Mouse (Mus musculus) left cerebral cortex, postnatal 14 days (tissue): Measurements from ENCODE around the gene Atf4. TPM values are rescaled to one million over a fixed set of nuclear protein-coding genes. Genes with fewer than 3 reads are reported as not detected.
A peak's percentile ranks its signal among the peaks of the same experiment; 100 is the strongest.

Experiments used
- DNase-seq, 2 experiments: peaks; one replicate each; pipeline ENCODE4 v3.0.0; 2021 to 2022; ENCODE audit warnings: low spot score in 2 of 2, mixed read lengths in 1 of 2
- intact Hi-C: fragments of 180-260 bp; cut with DNase I; formaldehyde crosslinking; loops from one replicate; pipeline ENCODE4 v1.15.1; 2025
- total RNA-seq, 2 experiments: library from RNA; stranded (reverse); gene quantifications; 2 replicates each; pipeline ENCODE4 v1.2.3; 2021

Atf4 gene
- total RNA-seq, 2 experiments from 2014 or later, result 93.4 TPM

DNA sequence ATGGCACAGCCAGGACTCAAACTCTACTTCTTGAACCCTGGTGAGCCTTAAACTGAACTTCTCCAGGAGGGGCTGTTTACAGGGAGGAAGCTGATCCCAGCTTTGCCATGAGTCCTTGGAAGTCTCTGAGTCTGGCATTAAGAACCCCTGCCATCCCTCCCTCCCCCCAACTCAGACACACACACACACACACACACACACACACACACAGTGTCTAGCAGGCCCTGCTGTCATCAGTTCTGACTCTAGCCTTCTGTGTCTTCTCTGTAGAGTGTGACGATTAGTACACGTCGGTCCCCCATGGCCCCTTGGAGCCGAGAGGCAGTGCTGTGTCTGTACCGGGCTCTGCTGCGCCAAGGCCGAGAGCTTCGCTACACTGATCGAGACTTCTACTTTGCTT is 19.4 kb upstream of the Atf4 start, which contains the start of gene AC140267.1:
Gene AC140267.1, plus strand, starts transcription at position 301 of the 400 bp plus-strand sequence.
- no peak for DNase-seq
- intact Hi-C loops, result no loop called here

DNA sequence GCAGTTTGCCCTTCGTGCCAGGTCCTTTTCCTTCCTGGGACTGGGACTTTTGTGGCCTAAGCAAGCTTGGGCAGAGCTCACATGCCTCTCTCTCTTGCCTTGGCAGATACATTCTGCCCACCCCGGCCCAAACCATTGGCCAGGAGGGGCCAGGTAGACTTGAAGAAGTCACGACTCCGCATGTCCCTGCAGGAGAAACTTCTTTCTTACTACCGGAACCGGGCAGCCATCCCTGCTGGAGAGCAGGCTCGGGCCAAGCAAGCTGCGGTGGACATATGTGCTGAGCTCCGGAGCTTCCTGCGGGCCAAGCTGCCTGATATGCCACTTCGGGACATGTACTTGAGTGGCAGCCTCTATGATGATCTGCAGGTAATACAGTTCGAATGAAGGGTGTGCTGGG is 6.8 kb upstream of the Atf4 start:
- intact Hi-C loops, result no loop called here
- no peak for DNase-seq

DNA sequence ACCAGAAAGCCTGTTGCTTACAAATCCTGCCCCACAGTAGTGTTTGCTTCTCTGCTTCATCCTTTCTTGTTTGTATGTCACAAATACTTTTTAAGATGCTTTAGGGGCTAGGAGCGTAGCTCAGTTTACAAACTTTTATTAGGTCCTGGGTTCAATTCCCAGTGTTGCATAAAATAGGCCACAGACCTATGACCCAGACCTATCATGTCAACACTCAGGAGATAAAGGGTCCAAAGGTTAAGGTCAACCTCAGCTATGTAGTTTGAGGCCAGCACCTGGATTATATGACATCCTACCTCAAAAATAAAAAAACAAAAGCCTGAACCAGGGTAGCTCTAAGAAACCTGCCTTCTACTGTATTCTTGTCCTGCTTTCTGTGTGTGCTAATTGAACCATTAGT is 6.4 kb upstream of the Atf4 start:
- intact Hi-C loops, result no loop called here
- no peak for DNase-seq

DNA sequence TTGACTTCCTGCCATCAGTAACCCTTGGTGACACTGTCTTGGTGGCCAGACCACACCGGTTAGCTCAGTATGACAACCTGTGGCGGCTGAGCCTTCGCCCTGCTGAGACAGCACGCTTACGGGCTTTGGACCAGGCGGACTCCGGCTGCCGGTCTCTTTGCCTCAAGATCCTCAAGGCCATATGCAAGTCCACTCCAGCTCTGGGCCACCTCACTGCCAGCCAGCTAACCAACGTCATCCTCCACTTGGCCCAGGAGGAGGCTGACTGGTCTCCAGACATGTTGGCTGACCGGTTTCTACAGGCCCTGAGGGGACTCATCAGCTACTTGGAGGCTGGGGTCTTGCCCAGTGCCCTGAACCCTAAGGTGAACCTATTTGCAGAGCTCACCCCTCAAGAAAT is 5.3 kb upstream of the Atf4 start:
- DNase-seq, result no peak
- intact Hi-C loops, result no loop called here

DNA sequence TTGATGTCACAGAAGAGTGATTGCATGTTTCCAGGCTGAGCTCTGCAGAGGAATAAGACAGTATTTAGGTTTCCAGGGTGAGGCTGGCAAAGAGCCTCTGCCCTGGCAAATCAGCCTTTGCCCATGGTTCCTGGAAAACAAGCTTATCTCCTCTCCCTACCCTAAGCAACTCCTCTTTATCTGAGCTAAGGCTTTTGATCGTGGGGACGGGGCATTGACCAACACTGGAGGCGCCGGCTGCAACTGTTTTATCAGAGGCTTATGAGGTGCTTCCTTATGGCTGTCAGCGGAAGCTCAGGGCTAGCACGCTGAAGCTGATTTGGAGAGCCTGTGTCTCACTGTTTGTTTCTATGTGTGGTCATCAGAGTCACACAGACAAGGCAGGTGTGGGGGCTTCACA is 4.4 kb upstream of the Atf4 start:
- intact Hi-C loops, result no loop called here
- no peak for DNase-seq

DNA sequence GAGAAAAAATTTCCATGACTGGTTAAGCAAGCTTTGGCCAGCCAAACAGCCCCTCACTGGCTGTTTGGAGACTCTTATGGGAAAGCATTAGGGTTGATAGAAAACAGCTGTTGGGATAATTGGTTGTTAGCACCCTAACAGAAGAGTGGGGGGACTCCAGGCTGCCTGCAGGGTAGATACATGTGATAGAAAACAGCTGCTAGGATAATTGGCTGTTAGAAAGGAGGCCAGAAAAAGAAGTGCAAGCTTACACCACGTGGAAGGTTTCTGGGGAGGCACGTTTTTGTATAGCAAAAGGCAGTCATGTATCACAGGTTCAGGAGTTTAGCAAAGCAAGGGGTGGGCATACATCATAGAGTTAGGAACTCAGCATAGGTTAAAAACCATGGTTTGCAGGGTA is 1.5 kb upstream of the Atf4 start:
- no peak for DNase-seq
- intact Hi-C loops, result no loop called here

DNA sequence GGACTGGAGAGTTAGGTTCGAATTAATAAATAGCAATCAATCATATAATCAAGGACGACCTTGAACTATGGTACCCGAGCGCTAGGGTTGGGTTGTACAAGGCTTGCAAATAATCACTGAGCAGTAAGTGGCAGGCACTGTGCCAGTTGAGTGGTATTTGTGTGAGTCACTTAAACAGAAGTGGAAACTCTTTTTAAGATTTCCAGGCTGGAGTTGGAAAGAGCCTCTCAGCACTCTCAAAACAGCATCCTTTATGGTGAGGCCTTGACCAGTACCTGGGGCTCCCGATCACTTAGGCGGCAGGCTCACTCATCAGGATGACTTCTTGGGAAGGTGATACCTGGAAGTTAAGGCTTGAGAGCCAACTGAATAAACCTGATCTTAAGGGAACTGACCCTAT is 777 bp upstream of the Atf4 start:
- intact Hi-C loops, result no loop called here
- DNase-seq, result peak in 1 of 2 experiments; percentile 54

DNA sequence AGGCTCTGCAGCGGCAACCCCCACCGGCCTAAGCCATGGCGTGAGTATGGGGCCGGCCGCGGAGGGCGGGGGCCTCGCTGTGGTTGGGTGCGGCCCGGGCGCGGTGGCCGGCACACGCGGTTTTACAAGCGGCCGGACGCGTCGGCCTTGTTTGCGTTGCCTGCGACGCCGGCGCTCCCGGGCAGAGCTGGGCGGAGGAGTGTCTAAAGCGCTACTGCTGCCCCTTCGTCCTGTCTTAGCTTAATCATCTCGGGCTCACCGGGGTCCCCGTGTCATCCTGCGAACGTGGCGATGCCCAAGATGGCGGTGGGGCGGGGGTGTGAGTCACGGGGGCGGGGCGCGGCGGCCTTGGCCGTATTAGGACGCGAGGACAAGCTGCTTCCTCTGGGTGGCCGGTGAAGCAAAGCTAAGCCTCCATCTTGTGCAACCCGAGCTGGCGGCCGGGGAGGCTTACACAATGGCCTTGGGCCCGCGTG is 700 bp downstream of the Atf4 start:
- DNase-seq, result peak; percentile 65 to 73
- intact Hi-C loops, result no loop called here

DNA sequence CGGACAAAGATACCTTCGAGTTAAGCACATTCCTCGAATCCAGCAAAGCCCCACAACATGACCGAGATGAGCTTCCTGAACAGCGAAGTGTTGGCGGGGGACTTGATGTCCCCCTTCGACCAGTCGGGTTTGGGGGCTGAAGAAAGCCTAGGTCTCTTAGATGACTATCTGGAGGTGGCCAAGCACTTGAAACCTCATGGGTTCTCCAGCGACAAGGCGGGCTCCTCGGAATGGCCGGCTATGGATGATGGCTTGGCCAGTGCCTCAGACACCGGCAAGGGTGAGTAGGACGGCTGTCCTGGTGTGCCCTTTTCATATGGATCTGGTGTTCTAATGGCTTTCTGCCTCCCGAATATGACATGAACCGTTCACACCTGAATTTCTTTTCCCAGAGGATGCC is 1.3 kb downstream of the Atf4 start:
- intact Hi-C loops, result no loop called here
- no peak for DNase-seq

DNA sequence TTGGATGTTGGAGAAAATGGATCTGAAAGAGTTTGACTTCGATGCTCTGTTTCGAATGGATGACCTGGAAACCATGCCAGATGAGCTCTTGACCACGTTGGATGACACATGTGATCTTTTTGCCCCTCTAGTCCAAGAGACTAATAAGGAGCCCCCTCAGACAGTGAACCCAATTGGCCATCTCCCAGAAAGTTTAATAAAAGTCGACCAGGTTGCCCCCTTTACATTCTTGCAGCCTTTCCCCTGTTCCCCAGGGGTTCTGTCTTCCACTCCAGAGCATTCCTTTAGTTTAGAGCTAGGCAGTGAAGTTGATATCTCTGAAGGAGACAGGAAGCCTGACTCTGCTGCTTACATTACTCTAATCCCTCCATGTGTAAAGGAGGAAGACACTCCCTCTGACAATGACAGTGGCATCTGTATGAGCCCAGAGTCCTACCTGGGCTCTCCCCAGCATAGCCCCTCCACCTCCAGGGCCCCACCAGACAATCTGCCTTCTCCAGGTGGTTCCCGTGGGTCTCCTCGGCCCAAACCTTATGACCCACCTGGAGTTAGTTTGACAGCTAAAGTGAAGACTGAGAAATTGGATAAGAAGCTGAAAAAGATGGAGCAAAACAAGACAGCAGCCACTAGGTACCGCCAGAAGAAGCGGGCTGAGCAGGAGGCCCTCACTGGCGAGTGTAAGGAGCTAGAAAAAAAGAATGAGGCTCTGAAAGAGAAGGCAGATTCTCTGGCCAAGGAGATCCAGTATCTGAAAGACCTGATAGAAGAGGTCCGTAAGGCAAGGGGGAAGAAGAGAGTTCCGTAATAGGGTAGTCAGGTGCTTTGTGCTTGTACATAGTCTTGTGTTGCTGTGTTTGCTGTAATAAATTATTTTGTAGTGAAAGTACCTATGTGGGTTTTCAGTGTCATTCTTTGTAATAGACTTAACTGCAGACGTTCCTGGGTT is 1.9 kb downstream of the Atf4 start:
- intact Hi-C loops, result no loop called here
- no peak for DNase-seq

DNA sequence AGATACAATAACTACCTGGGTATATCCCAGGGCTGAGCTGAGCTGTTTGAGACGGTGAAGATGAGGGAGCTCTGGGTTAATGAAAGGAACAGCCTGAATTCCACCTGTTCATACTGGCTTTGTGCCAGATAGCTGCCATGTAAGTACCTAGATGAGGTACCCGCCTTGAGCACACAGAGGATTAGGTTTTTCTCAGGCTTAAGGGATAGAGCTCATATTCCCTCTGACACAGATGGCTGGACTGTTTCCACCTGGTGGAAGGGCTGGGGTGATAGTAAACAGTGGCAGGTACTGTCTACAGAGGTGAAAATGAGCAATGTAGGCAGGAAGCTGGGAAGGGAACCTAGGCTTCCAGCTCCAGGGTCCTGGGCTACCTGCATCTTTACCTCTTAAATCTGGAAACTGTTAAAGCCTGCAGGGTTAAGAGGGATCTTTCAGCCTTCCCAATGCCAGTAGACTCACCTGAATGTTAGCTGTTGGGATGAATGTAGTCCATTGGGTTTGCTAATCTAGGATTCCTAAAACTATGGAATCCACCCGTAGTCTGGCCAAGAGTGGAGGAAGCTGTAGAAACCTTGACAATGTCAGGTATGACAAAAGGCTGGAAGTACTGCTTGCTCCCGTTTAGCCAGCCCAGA is 2.7 kb downstream of the Atf4 start:
- intact Hi-C loops, result no loop called here
- no peak for DNase-seq

DNA sequence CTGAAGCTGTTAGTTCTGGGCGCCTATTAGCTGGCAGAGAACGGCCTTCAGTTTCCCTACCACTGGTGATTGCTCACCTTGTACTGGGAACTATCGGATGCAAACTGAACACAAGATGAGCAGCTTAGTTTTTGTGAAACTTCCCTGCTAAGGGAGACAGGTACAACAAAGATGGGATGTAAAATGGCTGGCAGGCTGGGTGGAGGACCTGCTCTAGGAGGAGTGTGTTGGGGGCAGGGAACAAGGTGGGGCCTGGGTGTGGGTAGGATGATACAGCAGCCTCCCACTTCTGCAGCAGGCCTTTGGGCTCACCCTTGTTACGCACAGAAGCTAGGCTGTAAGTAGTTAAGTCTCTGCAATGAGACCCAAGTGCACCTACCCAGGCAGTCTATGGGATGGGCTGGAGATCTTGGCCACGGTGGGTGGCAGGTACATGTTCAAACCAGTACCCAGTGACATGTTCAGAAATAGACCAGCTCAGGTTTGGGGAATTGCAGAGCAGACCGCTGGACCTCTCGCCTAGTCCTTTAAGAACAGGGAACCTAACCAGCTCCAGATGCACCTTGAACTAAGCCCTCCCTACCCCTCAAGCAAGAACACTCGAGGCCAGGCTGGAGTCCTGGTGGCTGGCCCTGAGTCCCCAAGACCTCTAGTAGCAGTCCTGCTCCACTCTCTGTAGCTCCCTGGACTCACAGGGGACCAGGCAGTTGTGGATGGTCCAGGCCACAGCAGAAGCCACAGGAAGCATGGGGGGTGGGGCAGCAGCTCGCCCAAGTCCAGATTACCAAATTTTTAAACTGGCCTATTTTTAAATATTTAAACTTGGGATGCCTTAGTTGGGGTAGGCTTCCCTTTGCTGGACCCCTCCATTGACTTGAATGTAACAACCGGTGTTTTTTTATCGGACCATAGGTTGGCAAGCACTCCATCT is 3.5 kb downstream of the Atf4 start:
- no peak for DNase-seq
- intact Hi-C loops, result no loop called here

DNA sequence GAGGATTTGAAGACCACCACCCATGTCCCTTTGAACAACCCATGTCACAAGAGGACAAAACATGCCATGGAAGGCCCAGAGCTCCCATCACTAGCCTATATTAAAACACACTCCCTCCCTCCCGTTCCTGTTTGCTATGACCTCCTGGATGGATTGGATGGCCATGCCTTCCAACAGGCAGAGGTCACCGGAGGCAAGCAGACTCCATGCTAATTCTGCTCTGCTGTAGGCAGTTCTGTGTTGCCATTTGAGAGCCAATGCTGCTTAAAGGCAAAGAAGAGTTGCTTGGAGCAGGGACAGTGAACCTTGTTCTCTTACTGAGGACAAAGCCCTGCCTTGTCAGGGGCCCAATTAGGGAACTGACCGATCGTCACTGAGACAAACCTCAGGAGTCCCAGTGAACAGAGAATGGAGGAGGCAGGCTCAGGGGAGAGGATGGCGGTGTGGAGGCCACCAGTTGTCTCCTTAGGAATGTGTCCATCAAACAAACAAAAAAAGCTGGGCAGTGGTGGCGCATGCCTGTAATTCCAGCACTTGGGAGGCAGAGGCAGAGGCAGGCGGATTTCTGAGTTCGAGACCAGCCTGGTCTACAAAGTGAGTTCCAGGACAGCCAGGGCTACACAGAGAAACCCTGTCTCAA is 4.5 kb downstream of the Atf4 start:
- intact Hi-C loops, result no loop called here
- no peak for DNase-seq

DNA sequence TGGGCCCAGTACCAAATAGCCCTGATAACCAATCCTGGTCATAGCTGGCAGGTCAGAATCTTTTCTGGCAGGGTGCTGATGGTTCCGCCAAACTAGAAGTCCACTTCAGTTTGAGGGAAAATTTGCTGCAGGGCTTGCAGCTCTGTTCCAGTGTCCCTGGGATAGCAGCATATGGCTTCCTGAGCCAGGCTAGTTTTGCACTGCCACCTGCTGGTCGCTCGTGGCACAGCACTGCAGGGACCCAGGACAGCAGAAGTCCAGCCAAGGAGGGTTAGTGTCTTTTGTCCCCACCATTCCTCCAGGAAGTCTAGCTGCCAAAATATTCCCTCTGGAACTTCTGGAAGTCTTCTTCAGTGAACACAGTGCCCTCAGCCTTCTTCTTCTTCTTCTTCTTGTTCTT is 5.7 kb downstream of the Atf4 start:
- DNase-seq, result peak; percentile 82 to 88
- intact Hi-C loops, result no loop called here

DNA sequence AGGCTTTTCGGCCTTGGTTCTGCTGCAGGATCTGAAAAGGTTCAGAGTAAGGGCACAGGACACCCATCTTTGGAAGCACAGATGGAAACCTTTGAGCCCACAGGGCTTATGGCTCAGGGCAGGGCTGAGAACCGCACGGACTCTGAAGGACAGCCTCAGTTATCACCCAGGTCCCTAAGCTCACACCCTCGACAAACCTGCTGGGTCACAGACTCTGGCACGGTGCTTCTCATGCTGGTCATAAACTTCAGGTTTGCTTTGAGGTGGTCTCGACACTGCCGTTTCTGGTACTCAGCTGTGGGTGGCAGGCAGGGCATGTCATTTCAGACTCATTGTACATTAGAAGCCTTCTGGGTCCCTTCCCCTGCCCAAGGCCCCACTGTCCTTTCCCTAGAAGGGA is 6.1 kb downstream of the Atf4 start:
- no peak for DNase-seq

DNA sequence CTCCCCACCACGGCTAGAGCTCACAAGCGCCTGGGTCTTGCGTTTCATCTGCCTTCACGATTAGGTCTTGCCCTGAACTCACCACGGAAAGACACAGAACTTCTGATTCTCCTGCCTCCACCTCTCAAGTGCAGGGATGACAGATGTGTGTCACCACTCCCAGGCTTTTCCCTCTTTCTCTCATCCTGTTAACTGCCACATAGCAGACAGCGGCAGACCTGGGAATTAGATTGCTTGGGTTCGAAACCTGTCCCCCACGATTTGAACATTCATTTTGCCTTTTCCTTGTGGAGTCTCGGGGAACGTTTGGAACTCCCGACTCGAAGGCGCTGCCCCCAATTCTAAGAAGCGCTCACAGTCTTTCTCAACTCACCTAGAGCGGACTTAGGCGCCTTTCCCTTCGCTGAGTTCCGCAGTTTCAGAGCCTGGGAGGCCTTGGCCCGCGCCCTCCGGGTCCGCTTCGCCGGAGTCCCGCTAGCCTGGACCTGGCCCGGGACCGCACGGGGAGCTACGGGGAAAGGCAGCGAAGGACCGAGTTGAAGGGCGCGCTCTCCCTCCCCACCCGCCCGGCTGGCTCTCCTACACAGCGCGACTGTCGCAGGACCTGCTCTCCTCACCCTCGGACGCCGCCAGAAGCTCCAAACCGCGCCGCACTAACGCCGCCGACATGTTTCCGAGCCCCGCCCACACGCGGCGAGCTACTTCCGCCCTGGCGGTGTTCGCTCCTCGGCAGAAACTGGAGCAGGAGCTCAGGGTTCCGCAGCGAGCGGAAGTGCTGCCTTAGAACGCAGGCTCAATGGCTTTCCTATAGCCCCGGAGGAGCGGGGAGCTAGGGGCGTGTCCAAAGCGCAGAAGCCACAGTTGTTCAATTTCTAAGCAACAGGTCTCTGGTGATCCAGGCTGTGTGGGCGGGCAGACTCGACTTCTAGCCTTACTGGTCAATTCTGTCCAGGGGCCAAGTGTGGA is 8.9 kb downstream of the Atf4 start, which contains the start of gene Rps19bp1:
Gene Rps19bp1, minus strand, starts transcription at position 706 of the 966 bp plus-strand sequence.
- intact Hi-C loops, result loop anchor here (2.0 kb wide), 1 partner anchor 441 kb away; no protein-coding TSS in a partner anchor
- peak; percentile 90 to 91 for DNase-seq

More for the DNA sequence above, 6.1 kb downstream of the Atf4 start:
- intact Hi-C loops, result no loop called here

DNA sequence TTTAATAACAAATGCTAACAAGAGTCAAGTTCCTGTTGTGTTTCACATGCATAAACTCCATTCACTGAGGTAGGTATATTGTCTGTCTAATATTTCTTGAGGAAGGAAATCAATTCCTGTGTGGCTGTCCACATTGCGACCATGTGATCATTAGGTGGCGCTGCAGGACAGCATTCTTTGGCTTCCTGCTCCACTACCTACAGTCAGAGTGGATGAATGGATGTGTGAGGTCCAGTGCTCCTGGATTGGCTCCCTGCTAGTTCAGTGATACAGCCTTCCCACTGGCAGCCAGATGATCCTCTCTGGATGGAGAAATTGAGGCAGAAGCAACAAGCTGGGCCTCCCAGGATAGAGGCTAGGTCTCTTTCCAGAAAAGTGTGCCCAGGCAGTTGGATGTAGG is 11.3 kb downstream of the Atf4 start:
- intact Hi-C loops, result loop anchor here (2.0 kb wide), 1 partner anchor 431 kb away; no protein-coding TSS in a partner anchor
- peak; percentile 91 to 92 for DNase-seq

DNA sequence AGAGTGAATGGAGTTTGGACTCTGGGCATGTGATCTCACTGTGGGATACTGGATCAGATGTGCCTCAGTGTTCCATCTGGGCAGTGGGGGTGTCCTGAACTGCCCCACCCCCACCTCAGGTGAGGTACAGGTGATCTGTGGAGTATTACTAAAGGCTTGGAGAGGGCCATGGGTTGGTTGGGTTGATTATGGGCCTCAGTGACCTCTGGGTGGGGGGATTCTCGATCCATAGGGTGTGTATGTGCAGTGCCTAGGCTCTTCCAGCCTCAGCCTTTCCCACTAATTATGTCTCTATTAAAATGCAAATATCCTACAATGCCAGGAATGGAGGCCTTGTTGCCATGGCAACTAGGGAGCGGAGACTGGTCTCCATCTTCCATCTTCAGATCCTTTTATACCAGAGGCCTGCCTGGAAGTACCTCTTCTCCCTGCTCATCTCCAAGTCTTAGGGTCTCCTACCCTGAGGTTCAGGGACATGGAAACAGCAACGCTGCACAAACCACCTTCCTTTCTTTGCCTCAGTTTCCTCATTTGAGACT is 16.9 kb downstream of the Atf4 start:
- intact Hi-C loops, result no loop called here

More for the DNA sequence above, 16.9 kb downstream of the Atf4 start:
- DNase-seq, result no peak
